Mouse (Mus musculus) spleen, embryonic (tissue): ENCODE data around the gene Tbl2.

Experiments
- CTCF ChIA-PET: fragments of 350-600 bp; sonication (Branson Sonifier 250); formaldehyde crosslinking; loops from one replicate; lab custom pipeline; 2022; lab: Charles Lee

Tbl2 gene

DNA sequence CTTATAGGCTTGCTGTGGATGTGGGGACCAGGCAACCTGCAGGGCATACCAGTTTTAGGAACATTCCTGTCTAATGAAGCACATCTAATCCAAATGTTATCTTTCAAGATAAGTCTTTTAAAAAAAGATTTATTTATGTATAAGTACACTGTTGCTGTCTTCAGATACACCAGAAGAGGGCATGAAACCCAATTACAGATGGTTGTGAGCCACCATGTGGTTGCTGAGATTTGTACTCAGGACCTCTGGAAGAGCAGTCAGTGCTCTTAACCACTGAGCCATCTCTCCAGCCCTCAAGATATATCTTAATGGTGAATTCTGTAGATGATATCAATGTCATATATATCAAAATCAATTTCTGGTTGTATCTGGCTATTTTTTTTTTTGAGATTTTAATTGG lies 3.5 kb upstream of the Tbl2 start:
- CTCF ChIA-PET, result no interaction called here

DNA sequence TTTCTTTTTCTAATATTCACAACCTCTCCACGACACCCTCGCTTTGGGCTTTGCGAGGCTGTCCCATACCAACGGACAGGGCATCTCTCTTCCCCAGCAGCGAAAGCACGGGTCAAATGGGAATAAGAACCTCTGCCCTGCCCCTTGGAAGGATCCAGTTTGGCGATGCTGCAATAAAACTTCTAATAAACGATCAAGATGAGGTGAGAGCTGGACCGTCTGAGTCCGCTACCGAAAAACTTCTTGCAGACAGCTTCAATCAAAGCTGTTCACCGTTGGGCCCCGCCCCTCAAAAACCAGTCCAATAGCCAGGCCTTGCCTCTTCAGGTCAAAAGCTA lies 773 bp upstream of the Tbl2 start:
- CTCF ChIA-PET, result interaction anchor here (0.5 kb wide), 1 partner anchor 40 kb away, joined by 21 read pairs; no protein-coding TSS in a partner anchor

DNA sequence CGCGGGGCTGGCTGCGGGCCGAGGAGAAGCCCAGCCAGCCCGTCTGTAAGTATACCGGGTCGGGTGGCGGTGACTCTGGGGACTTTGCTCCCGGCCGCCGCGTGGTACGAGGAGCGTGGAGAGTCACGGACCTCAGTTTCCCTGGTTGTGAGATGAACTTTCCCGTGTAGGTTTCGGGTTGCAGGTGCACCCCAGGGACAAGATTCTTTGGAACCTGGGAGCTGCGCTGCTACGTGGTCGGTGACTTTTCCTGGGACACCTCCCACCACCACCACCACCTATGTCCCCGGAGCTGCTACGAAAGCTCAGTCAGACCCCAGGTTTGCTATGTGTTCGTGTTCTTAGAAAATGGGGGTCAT lies 342 bp downstream of the Tbl2 start:
- CTCF ChIA-PET, result interaction anchor here (0.5 kb wide), 1 partner anchor 26 kb away, joined by 3 read pairs; no protein-coding TSS in a partner anchor

DNA sequence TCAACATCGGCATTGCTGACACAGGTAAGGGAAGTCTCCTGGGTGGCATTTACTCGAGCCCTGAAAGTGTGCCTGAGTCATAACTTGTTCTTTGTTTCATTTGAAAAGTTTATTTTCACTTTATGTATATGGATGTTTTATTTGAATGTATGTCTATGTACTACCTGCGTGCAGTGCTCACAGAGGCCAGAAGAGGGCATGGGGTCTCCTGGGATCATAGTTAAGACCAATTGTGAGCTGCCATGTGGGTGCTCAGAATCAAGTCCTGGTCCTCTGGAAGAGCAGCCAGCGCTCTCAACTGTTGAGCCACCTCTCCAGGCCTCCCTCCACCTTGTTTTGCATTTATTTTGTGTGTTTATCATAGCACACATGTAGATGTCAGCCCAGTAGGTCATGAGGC lies 7.0 kb downstream of the Tbl2 start:
- CTCF ChIA-PET, result interaction anchor here (0.7 kb wide), 1 partner anchor 528 kb away, joined by 3 read pairs; no protein-coding TSS in a partner anchor

DNA sequence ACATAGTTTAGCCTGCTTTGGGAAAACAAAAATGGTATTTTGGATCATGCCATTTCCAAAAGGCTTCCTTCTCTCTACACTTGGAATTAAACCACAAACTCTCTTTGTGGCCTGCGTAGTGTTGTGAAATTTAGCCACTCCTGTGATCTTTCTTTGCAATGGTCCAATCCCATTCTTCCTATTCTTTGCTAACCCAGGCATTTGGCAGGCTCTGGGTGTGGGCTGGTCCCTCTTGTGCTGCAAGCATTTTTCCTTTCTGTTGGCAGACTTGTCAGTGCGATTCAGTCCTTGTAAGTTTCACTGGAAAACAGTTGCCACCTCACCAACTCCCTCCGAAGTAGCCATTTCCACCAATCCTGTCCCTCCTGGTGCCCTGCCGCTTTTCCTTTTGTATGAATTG lies 11.8 kb downstream of the Tbl2 start:
- CTCF ChIA-PET, result no interaction called here

DNA sequence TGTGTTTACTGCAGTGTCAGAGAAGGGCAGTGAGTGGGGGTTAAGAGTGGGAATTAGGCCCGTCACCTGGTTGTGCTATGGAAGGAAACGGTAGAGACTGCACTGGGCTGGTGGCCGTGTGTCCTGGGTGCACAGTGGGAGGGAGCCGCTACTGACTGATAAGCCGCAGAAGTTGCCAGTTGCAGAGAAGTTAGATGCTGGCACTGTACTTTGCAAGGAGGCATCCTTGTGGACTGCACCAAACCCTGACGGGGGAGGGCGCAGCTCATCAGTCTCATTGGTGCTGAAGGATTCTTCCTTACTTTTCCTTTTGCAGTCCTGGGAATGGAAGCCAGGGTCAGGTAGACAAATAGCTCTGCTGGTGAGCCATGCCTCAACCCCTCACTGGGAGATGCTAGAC lies 12.2 kb downstream of the Tbl2 start:
- CTCF ChIA-PET, result no interaction called here

DNA sequence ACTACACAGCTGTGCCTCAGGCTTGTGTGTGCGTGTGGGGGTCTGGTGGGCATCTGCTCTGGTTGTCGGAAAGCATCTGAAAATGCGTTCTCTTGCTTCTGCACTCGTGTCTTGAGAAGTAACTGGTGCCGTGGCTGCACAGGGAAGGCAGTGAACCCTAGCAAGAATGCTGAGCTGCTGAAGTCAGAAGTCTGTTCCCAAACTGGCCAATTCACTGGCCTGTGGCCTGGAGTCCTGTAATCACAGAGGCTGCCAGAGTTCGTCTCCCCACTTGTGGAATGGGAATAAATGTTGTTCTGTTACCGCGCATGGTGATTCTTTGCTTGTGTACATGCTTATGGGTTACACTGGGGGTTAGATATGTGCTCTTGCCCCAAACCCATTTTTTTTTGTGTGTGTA lies 12.9 kb downstream of the Tbl2 start:
- CTCF ChIA-PET, result no interaction called here

DNA sequence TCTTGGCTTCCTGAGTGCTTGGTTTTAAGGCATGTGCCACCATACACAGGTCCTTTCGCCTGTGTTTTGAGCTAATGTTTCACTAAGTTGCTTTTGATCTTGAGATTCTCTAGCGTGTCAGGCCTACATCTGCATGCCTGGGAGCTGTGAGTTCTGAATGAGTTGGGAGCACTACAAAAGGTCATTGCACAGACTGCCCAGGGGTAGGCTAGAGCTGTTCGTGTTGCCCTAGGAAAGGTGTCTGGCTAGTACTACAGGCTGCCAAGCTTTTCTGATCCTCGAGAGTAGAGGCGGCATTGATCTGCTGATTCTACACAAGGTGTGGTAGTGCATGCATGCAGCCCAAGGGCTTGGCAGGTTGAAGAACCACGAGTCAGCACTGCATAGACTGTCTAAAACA lies 13.4 kb downstream of the Tbl2 start:
- CTCF ChIA-PET, result no interaction called here

DNA sequence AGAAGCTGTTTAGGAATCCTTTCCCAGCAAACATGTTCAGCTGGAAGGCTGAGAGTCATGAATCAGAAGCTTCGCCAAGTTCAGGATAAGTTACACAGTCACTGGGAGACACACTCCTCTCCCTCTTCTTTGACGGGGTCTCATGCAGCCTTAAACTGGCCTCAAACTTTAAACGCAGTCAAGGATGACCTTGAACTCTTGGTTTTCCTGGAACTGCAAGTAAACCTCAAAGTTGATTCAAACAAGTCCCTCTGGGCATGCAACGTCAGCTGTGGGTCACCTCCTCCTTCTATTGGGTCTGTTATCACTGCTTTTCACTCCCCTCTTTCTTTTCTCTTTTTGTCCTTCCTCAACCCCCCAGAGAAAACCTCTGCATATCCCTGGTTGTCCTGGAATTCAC lies 17.5 kb downstream of the Tbl2 start:
- CTCF ChIA-PET, result interaction anchor here (0.7 kb wide), 2 partner anchors 31 to 64 kb away, joined by 7 to 11 read pairs; no protein-coding TSS in a partner anchor

DNA sequence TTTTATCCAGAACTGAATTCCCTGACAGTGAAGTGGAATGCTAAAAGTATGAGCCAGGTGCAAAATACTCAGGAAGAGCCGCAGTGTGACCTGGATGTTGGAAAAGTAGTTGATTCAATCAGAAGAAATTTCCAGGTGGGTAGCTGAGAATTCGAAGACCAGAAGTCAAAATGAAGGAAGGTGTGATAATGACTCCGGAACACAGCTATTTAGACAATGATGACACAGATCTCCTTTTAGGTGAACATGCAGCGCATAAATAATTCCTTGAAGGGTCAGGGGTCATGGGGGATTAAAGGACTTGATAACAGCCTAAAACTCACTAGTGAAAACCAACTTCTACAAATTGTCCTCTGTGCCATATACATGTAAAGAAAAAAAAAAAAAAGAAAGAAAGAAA lies 18.0 kb downstream of the Tbl2 start:
- CTCF ChIA-PET, result interaction anchor here (0.7 kb wide), 1 partner anchor 64 kb away, joined by 7 read pairs; no protein-coding TSS in a partner anchor

DNA sequence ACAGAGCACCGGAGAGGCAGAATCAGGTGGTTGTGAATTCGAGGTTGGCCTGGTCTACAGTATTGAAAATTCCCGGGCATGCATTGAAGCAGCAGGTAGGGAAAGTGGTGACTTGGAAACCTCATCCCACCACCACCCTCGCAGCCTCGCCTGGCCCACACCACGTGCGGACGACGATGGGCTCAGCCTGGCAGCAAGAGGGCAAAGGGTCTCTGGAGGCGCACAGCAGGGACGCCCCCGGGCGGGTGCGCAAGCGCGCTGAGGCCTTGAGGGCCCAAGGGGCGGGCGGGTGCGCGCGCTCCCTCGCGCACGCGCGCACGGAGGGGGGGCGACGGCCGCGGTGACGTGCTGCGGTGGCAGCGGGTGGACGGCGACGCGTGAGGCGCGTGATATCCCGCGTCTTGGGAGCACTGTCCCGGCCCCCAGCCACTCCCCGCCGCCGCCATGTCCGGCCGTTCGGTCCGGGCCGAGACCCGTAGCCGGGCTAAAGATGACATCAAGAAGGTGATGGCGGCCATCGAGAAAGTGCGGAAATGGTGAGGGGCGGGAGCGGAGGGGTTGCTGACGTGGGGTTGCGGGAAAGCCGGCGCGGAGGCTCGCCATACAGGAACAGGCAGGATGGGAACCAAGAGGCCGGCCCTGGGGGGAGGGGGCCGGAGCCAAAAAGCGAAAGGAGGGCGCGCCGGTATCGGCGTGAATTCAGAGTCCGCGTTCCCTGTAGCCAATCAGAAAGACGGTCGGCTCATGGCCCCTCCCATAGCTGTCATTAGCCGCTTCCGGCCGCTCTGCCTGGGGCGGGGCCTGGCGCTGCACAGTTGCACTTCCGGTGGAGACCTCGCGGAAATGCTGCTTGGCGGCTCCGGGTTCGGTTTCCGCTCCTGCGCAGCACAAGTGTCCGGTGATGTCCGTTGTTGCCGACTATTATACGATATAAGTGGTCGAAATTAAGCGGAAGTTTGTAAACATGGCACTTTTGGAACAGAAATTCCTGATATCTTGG lies 18.9 kb downstream of the Tbl2 start, which contains the start of gene Bcl7b:
Bcl7b (plus strand) TSS at position 221 of the 1,000 bp plus-strand sequence.
- CTCF ChIA-PET, result no interaction called here

DNA sequence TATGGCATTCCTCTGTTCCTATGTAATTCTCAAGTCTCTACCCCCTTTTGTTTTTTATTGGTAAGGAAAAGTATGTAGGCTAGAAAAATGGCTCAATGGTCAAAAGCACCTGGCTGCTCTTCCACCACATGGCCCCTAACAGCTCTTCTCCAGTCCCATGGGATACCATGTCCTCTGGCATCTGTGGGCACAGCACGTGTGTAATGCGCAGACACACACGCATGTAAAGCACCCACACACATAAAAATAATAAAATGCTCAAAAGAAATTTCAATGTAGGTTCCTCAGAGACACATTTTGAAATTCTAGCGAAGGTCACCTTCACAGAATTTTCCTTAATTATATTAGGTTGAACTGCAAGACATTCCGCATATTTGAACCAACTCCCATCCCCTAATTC lies 20.0 kb downstream of the Tbl2 start:
- CTCF ChIA-PET, result interaction anchor here (1.5 kb wide), 1 partner anchor 17 kb away, joined by 4 read pairs; the partner anchor contains the start of gene Baz1b

DNA sequence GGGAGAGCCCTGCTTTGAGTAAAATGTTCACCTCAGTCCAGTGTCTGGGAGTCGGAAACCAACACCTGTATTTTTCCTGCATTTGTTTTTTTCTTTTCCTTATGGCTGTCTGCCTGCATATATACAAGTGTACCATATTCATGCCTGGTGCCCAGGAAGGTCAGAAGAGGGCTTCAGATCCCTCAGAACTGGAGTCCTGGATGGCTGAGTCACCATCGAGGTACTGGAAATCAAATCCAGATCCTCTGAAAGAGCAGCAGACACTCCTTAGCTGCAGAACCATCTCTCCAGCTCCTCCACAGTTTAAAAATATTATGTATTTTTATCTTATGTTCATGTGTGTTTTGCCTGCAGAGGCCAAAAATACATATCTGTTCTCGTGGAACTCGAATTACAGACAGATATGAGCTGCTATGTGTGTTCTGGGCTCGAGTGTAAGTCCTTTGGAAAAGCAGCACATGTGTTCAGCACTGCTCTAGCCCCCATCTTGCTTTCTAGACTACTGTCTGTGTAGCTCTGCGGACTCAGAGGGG lies 22.3 kb downstream of the Tbl2 start:
- CTCF ChIA-PET, result interaction anchor here (0.5 kb wide), 1 partner anchor 63 kb away, joined by 3 read pairs; no protein-coding TSS in a partner anchor

DNA sequence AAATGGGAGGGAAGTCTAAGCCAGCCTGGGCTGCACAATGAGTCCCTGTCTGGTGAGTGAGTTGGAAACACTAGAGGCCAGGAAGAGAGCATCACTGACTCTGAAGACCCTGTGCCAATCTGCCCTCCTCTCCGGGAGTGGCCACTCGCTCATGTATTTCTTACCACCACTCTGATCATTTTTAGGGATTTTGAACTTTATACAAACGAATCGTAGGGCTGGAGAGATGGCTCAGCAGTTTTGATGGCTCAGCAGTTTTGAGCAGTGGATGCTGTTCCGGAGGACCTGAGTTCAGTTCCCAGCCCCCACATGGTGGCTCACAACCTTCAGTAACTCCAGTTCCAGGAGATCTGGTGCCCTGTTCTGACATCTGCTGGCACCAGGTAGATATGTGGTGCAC lies 23.5 kb downstream of the Tbl2 start:
- CTCF ChIA-PET, result no interaction called here

DNA sequence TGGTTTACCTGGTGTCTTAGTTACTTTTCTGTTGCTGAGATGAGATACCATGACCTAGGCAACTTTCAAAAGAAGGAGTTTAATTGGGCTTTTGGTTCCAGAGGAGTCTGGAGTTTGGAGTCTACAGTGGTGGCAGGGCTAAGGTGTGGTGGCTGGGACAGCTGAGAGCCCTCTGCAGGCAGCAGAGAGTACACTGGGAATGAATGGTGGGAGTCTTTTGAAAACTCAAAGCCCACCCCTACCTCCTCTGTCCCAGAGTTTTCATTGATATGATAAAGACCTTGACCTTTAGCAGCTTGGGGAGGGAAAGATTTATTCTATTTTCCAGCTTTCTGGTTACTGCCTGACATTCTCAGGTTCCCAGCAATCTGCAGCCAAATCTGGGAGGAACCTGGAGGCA lies 25.6 kb downstream of the Tbl2 start:
- CTCF ChIA-PET, result interaction anchor here (0.6 kb wide), 1 partner anchor 144 kb away, joined by 26 read pairs; no protein-coding TSS in a partner anchor

DNA sequence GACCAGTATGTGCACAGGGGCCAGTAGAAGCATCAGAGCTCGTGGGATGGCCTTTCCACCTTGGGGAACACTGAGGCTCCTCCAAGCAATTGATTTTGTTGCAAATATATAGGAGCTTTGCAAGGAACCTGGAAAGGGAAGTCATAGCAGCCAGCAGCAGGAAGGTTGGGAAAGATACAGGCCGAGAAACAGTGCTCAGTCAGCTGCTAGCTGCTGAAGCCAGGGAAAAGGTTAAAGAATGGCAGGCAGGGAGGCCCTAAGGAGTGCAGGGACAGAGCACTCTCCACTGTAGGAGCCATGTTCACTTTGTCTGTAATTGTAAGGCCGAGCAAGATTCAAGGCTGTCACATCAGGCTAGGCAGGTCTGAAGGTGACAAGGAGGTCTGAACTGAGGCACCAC lies 29.1 kb downstream of the Tbl2 start:
- CTCF ChIA-PET, result no interaction called here

DNA sequence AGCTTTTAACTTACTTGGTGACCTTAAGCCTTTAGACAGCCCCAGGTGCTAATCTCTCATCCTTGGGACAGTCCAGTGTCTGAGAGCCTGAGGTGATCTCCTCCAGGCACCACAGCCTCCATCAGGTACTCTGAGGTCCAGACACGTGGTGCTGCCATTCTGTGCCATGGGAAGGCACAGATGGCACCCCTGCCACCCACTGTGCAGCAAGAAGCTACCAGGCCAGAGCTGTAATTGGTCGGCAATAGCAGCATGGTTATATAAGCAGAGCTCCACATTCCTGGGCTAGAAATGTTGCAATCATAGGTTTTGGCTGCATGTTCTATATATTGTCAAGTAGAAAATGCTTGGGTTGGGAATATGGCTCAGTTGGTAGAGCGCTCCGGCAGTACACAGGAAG lies 29.5 kb downstream of the Tbl2 start:
- CTCF ChIA-PET, result no interaction called here

DNA sequence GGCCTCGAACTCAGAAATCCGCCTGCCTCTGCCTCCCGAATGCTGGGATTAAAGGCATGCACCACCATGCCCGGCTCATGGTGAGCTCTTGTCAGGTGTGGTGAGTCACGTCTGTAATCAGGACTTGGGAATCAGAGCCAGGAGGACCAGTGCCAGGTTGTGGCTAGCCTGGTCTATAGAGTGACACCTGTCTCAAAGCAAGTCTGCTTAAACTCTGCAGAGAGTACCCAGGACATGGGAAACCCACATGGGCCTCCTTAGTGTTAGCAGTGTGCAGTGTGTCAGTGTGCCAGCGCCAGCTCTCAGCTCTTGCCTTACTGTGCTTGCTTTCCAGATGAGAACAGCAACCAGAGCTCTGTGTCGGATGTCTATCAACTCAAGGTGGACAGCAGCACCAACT lies 30.2 kb downstream of the Tbl2 start:
- CTCF ChIA-PET, result no interaction called here

DNA sequence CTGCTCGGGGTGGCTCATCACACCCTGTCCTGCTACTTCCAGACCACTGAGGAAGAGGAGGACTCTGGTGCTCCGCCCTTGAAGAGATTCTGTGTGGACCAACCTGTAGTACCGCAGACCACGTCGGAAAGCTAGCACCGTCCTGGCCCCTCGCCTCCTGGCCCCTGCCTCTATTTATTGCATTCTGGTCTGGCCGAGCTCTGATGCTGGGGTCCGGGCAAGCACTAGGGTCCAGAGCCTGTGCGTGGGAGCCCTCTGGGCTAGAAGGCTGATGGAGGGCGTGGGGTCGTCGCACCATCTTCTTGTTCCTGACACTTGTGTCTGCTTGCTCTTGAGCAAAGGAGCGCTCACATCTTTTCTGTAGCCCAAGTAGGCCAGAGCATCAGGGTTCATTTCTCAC lies 31.3 kb downstream of the Tbl2 start:
- CTCF ChIA-PET, result no interaction called here

DNA sequence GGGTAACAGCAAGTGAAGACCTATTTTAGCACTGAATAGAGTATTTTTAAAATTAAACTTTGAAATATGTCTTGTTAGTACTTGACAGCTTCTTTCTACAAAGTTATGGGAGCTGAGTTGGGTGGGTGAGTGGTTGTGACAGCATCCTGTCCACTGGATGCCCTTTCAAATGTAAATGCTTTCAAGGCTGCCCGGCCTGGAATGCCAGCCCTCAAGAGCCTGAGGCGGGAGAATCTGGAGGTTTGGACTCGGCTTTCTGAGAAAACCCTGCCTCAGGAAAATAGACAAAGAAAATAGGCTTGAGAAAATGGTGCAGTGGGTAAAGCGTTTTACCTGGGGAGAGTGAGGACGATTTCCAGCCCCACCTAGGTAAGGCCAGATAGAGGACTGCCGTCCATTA lies 32.3 kb downstream of the Tbl2 start:
- CTCF ChIA-PET, result no interaction called here

DNA sequence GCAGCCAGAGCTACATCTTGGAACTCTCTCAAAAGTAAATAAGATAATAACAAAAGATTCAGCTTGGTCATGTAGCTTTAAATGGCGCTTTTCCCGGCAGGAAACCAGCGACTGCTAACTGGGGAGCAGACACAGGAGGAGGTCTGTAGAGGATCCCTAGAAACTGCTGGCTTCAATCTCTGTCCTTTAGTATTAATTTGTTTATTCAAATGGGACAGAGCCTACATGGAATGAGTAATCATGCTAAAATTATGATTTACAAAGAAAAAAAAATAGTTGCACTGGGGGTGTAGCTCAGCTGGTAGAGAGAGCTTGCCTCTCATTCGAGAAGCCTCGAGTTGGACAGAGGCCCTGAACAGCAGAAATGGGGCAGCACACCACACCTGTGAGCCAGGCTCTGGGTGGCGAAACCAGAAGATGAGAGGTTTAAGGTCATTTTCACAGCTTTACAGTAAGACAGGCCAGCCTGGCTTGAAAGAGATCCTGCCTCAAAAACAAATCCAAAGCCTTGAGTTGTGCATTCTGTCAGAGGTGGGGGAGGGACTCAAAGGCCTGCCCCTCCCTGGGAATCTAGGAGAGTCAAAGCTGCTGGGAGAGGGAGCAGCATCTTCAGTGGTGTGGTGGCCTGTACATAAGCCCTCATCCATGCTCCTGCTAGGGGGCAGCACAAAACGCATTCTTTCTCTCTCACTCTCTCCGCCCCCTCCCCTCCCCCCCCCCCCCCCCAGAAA lies 33.8 kb downstream of the Tbl2 start:
- CTCF ChIA-PET, result no interaction called here

DNA sequence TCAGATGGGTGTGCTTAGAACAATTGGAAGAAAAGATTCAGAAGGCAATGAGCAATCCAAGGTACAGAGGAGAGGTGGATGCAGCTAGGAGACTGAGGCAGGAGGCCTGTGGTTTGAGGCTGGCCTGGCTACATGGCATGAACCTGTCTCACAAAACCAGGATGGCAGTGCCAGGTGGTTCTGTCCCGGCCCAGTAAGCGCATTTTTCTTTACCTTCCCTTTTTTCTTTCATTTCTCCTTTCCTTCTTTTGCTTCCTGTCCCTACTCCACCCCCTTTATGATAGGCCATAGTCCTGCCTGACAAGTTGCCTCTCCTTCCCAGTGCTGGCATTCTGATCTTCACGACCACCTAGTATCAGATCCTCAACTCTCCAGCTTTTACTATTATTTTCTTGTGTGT lies 35.6 kb downstream of the Tbl2 start:
- CTCF ChIA-PET, result no interaction called here
